In the genomic region with DNA sequence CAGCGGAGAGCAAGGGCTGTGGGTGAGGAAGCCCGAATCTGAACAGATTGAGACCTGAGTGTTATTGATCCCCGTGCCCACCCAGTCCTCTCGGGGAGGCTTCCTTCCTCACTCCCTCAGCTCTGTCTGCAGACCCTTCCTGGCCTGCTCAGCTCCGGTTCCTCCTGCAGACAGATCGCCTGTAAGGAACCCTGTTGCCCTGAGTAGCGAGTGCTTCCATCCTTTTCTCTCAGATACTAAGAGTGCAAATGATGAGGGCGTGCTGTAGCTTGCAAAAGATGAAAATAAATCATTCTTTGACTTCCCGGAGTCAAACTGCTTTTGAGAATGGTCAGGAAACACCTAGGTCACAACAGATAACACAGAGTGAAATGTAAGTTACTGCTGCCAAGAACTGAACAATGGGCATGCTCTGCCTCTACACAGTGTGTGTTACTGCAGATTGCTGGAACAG, we compare ENCODE assay signal across 7 mouse cellular contexts.
A peak's percentile ranks its signal among the peaks of the same experiment; 100 is the strongest.
DNase-seq lines count a peak whose midpoint lies in the region; ATAC-seq lines count a peak whose summit lies in the region.

No protein-coding gene starts in this region.

- H3K27ac ChIP-seq in neural tube, embryonic 13.5 days (replicated peaks), result peak overlapping the region; percentile 83

- peak overlapping the region; percentile 18 for H3K4me3 ChIP-seq in neural tube, embryonic 13.5 days

- 50% methylated on average over 9 of the region's 9 CpGs for WGBS in neural tube, embryonic 13.5 days

- H3K36me3 ChIP-seq in neural tube, embryonic 13.5 days, result no peaks in the 10 kb centered on the region

- peak overlapping the region; percentile 48 for H3K9ac ChIP-seq in neural tube, embryonic 13.5 days

- peaks cover 37% of the 10 kb centered on the region for H3K4me1 ChIP-seq in neural tube, embryonic 13.5 days (replicated peaks)

- no peaks in the 10 kb centered on the region for H3K27me3 ChIP-seq in neural tube, embryonic 13.5 days

- no peaks in the 10 kb centered on the region for H3K9me3 ChIP-seq in neural tube, embryonic 13.5 days

- ATAC-seq in neural tube, embryonic 13.5 days (ENCODE audit: low read depth), result 0 out of 2 replicates have a peak, but pooled peaks have one; percentile 48

- DNase-seq in layer of hippocampus, postnatal 36 days, result peak; percentile 39 to 42
- no peak for DNase-seq in layer of hippocampus, adult 9-10 months (ENCODE audit: low spot score)
- DNase-seq in heart, adult 8-10 months (ENCODE audit: low spot score), result peak; percentile 55
- DNase-seq in kidney, adult 18-20 months, result peak; percentile 25
- DNase-seq in spleen, postnatal 14 days (ENCODE audit: low spot score in 2 of 2), result no peak
- no peak for DNase-seq in urinary bladder, adult 18-20 months (ENCODE audit: low spot score in 2 of 2)

- H3K4me2 ChIP-seq in neural tube, embryonic 13.5 days, result peak overlapping the region; percentile 57

Comparison
In these comparisons a context has a peak if more than half of its experiments do, and no peak if none do; other contexts are left out.
1. DNase-seq: peak in layer of hippocampus, postnatal 36 days (2 of 2), heart, adult 8-10 months (single experiment) and kidney, adult 18-20 months (single experiment); none in layer of hippocampus, adult 9-10 months (single experiment), spleen, postnatal 14 days (0 of 2) and urinary bladder, adult 18-20 months (0 of 2).